Mouse (Mus musculus) kidney, postnatal 36 days (tissue): ENCODE measurements at regions not wholly inside any gene's neighbourhood (a gene's known extent, or its start where the extent isn't known, plus 50 kb on each side); places are given as distances from the start of the nearest gene placed in this dataset.

Source experiments
- DNase-seq, 2 experiments: peaks; one replicate each; pipeline ENCODE4 v3.0.0; 2021 to 2022; ENCODE audit warnings: mixed read lengths in 2 of 2

- DNase-seq = no peak
Measured at GRCm38 (mm10) chr1:190398308-190398707, 227.8 kb upstream of the Prox1 start.

- no peak for DNase-seq
Measured at GRCm38 (mm10) chr1:190397811-190398210, 227.3 kb upstream of the Prox1 start.

- DNase-seq = peak; percentile 1 to 29
Measured at GRCm38 (mm10) chr1:190393061-190393460, 222.5 kb upstream of the Prox1 start.

GRCm38 (mm10) chr1:190388853-190389252 is 218.3 kb upstream of the Prox1 start:
- no peak for DNase-seq

GRCm38 (mm10) chr1:190384555-190384954 is 214.0 kb upstream of the Prox1 start:
- DNase-seq = no peak

GRCm38 (mm10) chr1:190383256-190383838 is 212.8 kb upstream of the Prox1 start:
- no peak for DNase-seq

GRCm38 (mm10) chr1:190380151-190380550 is 209.6 kb upstream of the Prox1 start:
- no peak for DNase-seq

GRCm38 (mm10) chr1:190375160-190375880 is 204.8 kb upstream of the Prox1 start:
- DNase-seq = no peak

- DNase-seq = peak; percentile 79 to 89
Measured at GRCm38 (mm10) chr1:190374270-190374669, 203.8 kb upstream of the Prox1 start.

GRCm38 (mm10) chr1:190366631-190367030 is 196.1 kb upstream of the Prox1 start:
- peak; percentile 46 to 77 for DNase-seq

- DNase-seq = peak in 1 of 2 experiments; percentile 24
Measured at GRCm38 (mm10) chr1:190365126-190365525, 194.6 kb upstream of the Prox1 start.

GRCm38 (mm10) chr1:190360661-190361060 is 190.1 kb upstream of the Prox1 start:
- DNase-seq = peak; percentile 48 to 53

- peak; percentile 71 to 83 for DNase-seq
Measured at GRCm38 (mm10) chr1:190357779-190358178, 187.3 kb upstream of the Prox1 start.

- no peak for DNase-seq
Measured at GRCm38 (mm10) chr1:190347610-190348009, 177.1 kb upstream of the Prox1 start.

- DNase-seq = no peak
Measured at GRCm38 (mm10) chr1:190340715-190341114, 170.2 kb upstream of the Prox1 start.

GRCm38 (mm10) chr1:190334471-190334870 is 164.0 kb upstream of the Prox1 start:
- DNase-seq = peak in 1 of 2 experiments; percentile 7

GRCm38 (mm10) chr1:190334053-190334452 is 163.5 kb upstream of the Prox1 start:
- DNase-seq = no peak

GRCm38 (mm10) chr1:190332001-190332400 is 161.5 kb upstream of the Prox1 start:
- peak; percentile 35 to 58 for DNase-seq

GRCm38 (mm10) chr1:190324562-190324961 is 154.0 kb upstream of the Prox1 start:
- DNase-seq = peak; percentile 50 to 60

GRCm38 (mm10) chr1:190323671-190324070 is 153.2 kb upstream of the Prox1 start:
- DNase-seq = no peak

- DNase-seq = peak in 1 of 2 experiments; percentile 16
Measured at GRCm38 (mm10) chr1:190316175-190316574, 145.7 kb upstream of the Prox1 start.

GRCm38 (mm10) chr1:190309831-190310230 is 139.3 kb upstream of the Prox1 start:
- DNase-seq = peak; percentile 6 to 48

GRCm38 (mm10) chr1:190307751-190308150 is 137.2 kb upstream of the Prox1 start:
- DNase-seq = no peak

GRCm38 (mm10) chr1:190297666-190298327 is 127.3 kb upstream of the Prox1 start:
- no peak for DNase-seq
